Mouse (Mus musculus): ENCODE measurements around the gene St3gal6. TPM values are rescaled to one million over a fixed set of nuclear protein-coding genes. Genes with fewer than 3 reads are reported as not detected.

The St3gal6 gene
- total RNA-seq, 1 experiment from 2014 or later = 22.6 TPM

GRCm38 (mm10) chr16:58521182-58521581, 2.9 kb downstream of the St3gal6 start:
- DNase-seq = no peak

GRCm38 (mm10) chr16:58520457-58520856, 3.6 kb downstream of the St3gal6 start:
- DNase-seq = no peak

- DNase-seq = no peak
Observed at GRCm38 (mm10) chr16:58519650-58520073, 4.4 kb downstream of the St3gal6 start.

- no peak for DNase-seq
Observed at GRCm38 (mm10) chr16:58516960-58517798, 6.9 kb downstream of the St3gal6 start.

GRCm38 (mm10) chr16:58516161-58516560, 7.9 kb downstream of the St3gal6 start:
- DNase-seq = no peak

- peak; percentile 19 for DNase-seq
Observed at GRCm38 (mm10) chr16:58514565-58514964, 9.5 kb downstream of the St3gal6 start.

GRCm38 (mm10) chr16:58513755-58514154, 10.3 kb downstream of the St3gal6 start:
- DNase-seq = peak; percentile 15

- DNase-seq = no peak
Observed at GRCm38 (mm10) chr16:58512887-58513286, 11.2 kb downstream of the St3gal6 start.

- DNase-seq = no peak
Observed at GRCm38 (mm10) chr16:58512181-58512761, 11.8 kb downstream of the St3gal6 start.

GRCm38 (mm10) chr16:58504945-58505344, 19.1 kb downstream of the St3gal6 start:
- DNase-seq = no peak

GRCm38 (mm10) chr16:58502566-58502965, 21.5 kb downstream of the St3gal6 start:
- no peak for DNase-seq

- DNase-seq = no peak
Observed at GRCm38 (mm10) chr16:58501760-58502301, 22.2 kb downstream of the St3gal6 start.

GRCm38 (mm10) chr16:58499650-58500049, 24.4 kb downstream of the St3gal6 start:
- DNase-seq = no peak

GRCm38 (mm10) chr16:58499172-58499584, 24.9 kb downstream of the St3gal6 start:
- DNase-seq = no peak

- DNase-seq = no peak
Observed at GRCm38 (mm10) chr16:58497886-58498713, 25.9 kb downstream of the St3gal6 start.

GRCm38 (mm10) chr16:58496791-58497190, 27.3 kb downstream of the St3gal6 start:
- no peak for DNase-seq

- no peak for DNase-seq
Observed at GRCm38 (mm10) chr16:58487861-58488260, 36.2 kb downstream of the St3gal6 start.

GRCm38 (mm10) chr16:58482296-58482695, 41.7 kb downstream of the St3gal6 start:
- DNase-seq = no peak

- DNase-seq = no peak
Observed at GRCm38 (mm10) chr16:58481906-58482270, 42.2 kb downstream of the St3gal6 start.

GRCm38 (mm10) chr16:58481219-58481905, 42.7 kb downstream of the St3gal6 start:
- DNase-seq = no peak

- DNase-seq = no peak
Observed at GRCm38 (mm10) chr16:58479898-58480448, 44.1 kb downstream of the St3gal6 start.

- DNase-seq = no peak
Observed at GRCm38 (mm10) chr16:58476363-58476762, 47.7 kb downstream of the St3gal6 start.

All from adrenal gland, postnatal 25 days (tissue).